Mouse (Mus musculus): ENCODE data around the gene Rnpepl1.
"Not testable (repeated sequence)": the region's sequence is repeated elsewhere in the genome, so short reads cannot be mapped to it uniquely, and the experiment has no call there.

The Rnpepl1 gene

GRCm38 (mm10) chr1:92943219-92943989, 32.8 kb downstream of the Rnpepl1 start:
- DNase-seq: no peak

DNA sequence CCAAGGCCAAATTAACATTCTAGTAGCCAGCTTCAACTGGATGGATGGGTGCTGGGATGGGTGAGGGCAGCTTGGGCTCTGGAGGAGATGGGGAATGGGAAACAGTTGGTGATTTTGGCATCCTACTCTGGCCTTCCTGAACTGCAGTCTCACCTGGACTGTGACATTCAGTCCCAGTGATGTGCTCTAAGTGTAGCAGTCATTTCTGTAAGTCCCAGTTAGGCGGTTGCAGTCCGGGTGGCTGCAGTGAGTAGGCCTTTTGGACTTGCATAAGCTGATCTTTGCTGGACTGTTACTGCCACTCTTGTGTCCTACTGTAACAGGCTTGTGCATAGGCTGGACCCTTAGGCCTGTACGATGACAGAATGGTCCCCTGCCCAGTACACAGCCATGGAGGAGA, 37.4 kb downstream of the Rnpepl1 start:
- no peak for DNase-seq

GRCm38 (mm10) chr1:92949426-92949825, 38.8 kb downstream of the Rnpepl1 start:
- peak; percentile 1 for DNase-seq

- DNase-seq: no peak
Measured at GRCm38 (mm10) chr1:92950607-92951006, 40.0 kb downstream of the Rnpepl1 start, which contains the start of gene Gpr35. TSS of gene Gpr35 (plus strand) at chr1:92950865.

DNA sequence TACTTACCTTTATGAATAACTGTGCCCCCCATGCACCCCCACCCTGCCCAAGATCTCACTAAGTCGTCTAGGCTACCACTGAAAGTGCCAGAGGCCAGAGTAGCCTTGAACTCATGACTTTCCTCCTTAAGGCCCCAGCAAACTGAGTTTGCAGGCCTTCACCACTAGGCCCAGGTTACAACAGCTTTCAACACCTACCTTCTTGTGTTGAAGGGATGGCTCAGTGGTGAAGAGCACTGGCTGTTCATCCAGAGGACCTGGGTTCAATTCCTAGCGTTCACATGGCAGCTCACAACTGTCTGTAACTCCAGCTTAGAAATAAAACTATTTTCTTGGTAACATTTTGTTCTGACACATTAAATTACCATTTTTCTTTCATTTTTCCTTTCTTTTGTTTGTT, 43.1 kb downstream of the Rnpepl1 start:
- no peak for DNase-seq

GRCm38 (mm10) chr1:92956571-92957335, 46.2 kb downstream of the Rnpepl1 start:
- DNase-seq: peak; percentile 47

DNA sequence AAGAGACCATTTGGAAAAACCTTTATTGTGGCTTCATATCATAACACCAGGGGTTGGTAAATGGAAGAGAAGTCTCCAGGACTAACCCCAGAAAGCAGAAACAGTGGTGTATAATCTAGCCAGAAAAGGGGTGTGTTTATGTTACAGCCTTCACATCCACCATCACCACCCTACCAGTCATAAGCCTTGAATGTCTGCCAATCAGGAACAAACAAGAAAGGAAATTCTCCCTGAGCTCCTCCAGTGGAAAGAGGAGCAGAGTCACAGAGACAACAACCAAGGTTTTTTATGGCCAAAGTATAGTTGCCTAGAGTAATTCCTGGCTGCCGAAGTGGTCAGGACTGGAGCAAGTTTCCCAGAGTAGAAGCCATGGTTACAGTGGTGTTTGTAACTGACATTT, 48.4 kb downstream of the Rnpepl1 start:
- DNase-seq: no peak

DNA sequence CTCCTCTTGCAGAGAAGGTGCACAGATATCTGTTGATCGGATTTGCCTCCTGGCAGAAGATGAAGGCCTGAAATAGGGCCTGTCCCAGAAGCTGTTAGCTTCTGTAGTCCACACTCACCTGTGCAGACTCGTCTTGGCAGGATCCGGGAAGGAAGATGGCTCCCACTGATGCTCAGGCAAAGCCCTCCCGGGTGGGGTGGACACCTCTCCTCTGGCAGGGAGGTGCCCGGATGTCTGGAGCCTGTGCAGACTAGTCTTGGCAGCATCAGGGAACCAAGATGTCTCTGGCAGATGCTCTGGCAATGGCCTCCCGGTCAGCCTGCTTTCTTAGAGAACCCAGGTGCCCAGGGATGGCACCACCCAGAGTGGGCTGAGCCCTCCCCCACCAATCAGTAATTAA, 60.2 kb downstream of the Rnpepl1 start:
- not testable (repeated sequence) for DNase-seq

DNA sequence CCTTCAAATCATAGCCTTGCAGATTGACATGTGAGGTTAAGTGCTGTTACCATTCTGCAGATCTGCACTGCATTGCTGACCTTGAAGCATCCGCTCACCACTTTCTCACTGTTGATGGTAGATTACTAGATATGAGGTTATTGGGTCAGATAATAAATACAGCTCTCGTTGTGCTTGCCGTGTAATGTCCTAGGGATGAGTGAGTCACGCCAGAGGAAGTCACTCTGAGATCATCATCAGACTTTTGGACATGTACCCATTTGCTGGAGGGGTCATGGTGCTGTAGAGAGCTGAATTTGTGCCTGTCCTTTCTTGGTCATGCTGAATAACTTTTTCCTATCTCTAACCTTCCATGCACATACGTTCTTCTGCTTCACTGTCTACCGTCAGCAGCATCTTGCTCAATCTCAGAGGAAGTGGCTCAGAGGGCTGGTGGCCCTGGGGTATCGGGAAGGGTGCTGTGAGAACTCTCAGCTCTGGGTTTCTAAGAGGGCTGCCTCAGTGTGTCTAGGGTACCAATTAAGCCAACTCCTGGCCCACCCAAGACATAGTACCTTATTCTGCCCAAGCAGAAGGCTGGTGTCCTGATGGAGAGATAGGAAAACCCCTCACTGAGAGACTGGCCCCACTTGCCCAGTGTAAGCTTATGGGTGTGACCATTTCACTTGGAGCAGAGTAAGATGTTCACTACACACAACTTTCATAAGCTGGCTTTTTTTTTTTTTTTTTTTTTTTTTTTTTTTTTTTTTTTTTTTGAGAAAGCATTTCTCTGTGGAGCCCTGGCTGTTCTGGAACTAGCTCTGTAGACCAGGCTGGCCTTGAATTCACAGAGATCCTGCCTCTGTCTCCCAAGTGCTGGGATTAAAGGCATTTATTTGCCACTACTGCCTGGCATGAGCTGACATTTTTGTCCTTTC, 61.6 kb downstream of the Rnpepl1 start:
- no peak for DNase-seq

DNA sequence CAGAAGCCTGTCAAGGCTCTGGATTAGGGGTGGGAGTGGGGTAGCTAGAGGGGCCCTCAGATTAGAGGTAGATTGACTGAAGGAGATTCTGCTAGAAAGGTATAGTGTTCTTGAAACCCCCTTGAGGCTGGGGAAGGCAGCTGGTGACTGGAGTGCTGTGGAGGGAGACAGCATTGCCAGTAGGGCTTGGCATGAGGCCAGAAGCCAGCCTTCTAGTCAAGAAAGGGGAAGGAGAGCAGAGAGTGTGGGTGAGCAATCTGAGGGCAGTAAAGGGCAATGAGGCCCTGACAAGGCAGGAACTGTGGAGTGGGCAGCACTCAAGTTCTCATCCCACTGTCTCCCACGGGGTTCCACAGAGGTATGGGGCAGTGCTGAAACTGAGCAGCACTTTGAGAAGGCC, 62.3 kb downstream of the Rnpepl1 start:
- DNase-seq: peak; percentile 69

Data from layer of hippocampus, adult 9-11 months (tissue).